In genomic region chr7:28919815-28920214, GRCm38 (mm10) we compare ENCODE assay signal across 8 mouse cellular contexts. TPM values are rescaled to one million over a fixed set of nuclear protein-coding genes. Genes with fewer than 3 reads are reported as not detected.
A peak's percentile ranks its signal among the peaks of the same experiment; 100 is the strongest.
DNase-seq lines count a peak whose midpoint lies in the region; ATAC-seq and TF ChIP-seq lines count a peak whose summit lies in the region.

No protein-coding gene starts in this region.

- H3ac ChIP-seq in myocyte (ENCODE audit: control insufficient read depth, insufficient read length) = no peak overlapping the region

- H3K4me3 ChIP-seq in forebrain, postnatal 0 days (ENCODE audit: low read depth, low read length) = no peak overlapping the region
- no peak overlapping the region for H3K4me3 ChIP-seq in hindbrain, embryonic 12.5 days
- no peak overlapping the region for H3K4me3 ChIP-seq in limb, embryonic 13.5 days
- no peak overlapping the region for H3K4me3 ChIP-seq in myocyte

- peaks cover 16% of the 10 kb centered on the region for H3K4me1 ChIP-seq in forebrain, postnatal 0 days (ENCODE audit: insufficient read depth)
- H3K4me1 ChIP-seq in hindbrain, embryonic 12.5 days = peaks cover 53% of the 10 kb centered on the region
- peaks cover 78% of the 10 kb centered on the region for H3K4me1 ChIP-seq in limb, embryonic 13.5 days

- TF ChIP-seq POLR2A in myocyte (IDR thresholded peaks at IDR 0.05; ENCODE audit: insufficient read length, low read depth) = no peak

- ATAC-seq in forebrain, postnatal 0 days = peak; percentile 82
- ATAC-seq in hindbrain, embryonic 12.5 days (ENCODE audit: low FRiP score) = peak; percentile 47
- peak; percentile 57 for ATAC-seq in limb, embryonic 13.5 days (ENCODE audit: low FRiP score, low read depth)

- H3K9me3 ChIP-seq in forebrain, postnatal 0 days (ENCODE audit: low read length) = no peaks in the 10 kb centered on the region
- no peaks in the 10 kb centered on the region for H3K9me3 ChIP-seq in hindbrain, embryonic 12.5 days (replicated peaks)
- no peaks in the 10 kb centered on the region for H3K9me3 ChIP-seq in limb, embryonic 13.5 days

- no peak overlapping the region for H3K9ac ChIP-seq in forebrain, postnatal 0 days
- H3K9ac ChIP-seq in hindbrain, embryonic 12.5 days = no peak overlapping the region
- peak overlapping the region; percentile 32; the same call in 1 of the 2 replicates for H3K9ac ChIP-seq in limb, embryonic 13.5 days

- peaks cover 29% of the 10 kb centered on the region for H3K36me3 ChIP-seq in forebrain, postnatal 0 days (ENCODE audit: insufficient read depth)
- H3K36me3 ChIP-seq in hindbrain, embryonic 12.5 days = peaks cover 43% of the 10 kb centered on the region
- peaks cover 50% of the 10 kb centered on the region for H3K36me3 ChIP-seq in limb, embryonic 13.5 days
- H3K36me3 ChIP-seq in myocyte (ENCODE audit: control insufficient read depth, insufficient read depth) = peaks cover 31% of the 10 kb centered on the region

- TF ChIP-seq CTCF in forebrain, postnatal 0 days (IDR thresholded peaks at IDR 0.05; ENCODE audit: low read depth) = no peak

- no peak overlapping the region for H3K4me2 ChIP-seq in forebrain, postnatal 0 days (ENCODE audit: low read depth)
- H3K4me2 ChIP-seq in hindbrain, embryonic 12.5 days (replicated peaks) = 0 out of 2 replicates have a peak overlapping the region, but pooled peaks have one; percentile 3
- peak overlapping the region; percentile 12 for H3K4me2 ChIP-seq in limb, embryonic 13.5 days (replicated peaks)
- H3K4me2 ChIP-seq in myocyte (ENCODE audit: low read depth) = no peak overlapping the region

- DNase-seq in left cerebral cortex, postnatal 10 days (ENCODE audit: extremely low spot score in 1 of 2, low spot score in 2 of 2) = peak; percentile 49 to 94
- no peak for DNase-seq in left cerebral cortex, adult 8-10 months (ENCODE audit: low spot score in 2 of 2)
- DNase-seq in cerebellum, adult 18-20 months = peak; percentile 50 to 61
- DNase-seq in forebrain, postnatal 0 days = peak; percentile 72
- no peak for DNase-seq in frontal cortex, adult 2 months (ENCODE audit: extremely low spot score in 1 of 2, low spot score in 1 of 2)

- intact Hi-C loops in left cerebral cortex, postnatal 10 days (cut with DNase I) = loop anchor here (5.0 kb wide), 1 partner anchor 42 kb away; the partner anchor contains the start of gene Actn4

- H3K79me2 ChIP-seq in myocyte (ENCODE audit: control insufficient read depth, insufficient read depth) = peaks cover 58% of the 10 kb centered on the region

- H3K27me3 ChIP-seq in forebrain, postnatal 0 days (ENCODE audit: insufficient read depth, low read length) = no peaks in the 10 kb centered on the region
- no peaks in the 10 kb centered on the region for H3K27me3 ChIP-seq in hindbrain, embryonic 12.5 days
- no peaks in the 10 kb centered on the region for H3K27me3 ChIP-seq in limb, embryonic 13.5 days
- no peaks in the 10 kb centered on the region for H3K27me3 ChIP-seq in myocyte (ENCODE audit: control insufficient read depth, insufficient read depth, insufficient read length)

- WGBS in forebrain, postnatal 0 days = 18% methylated on average over 6 of the region's 6 CpGs
- WGBS in hindbrain, embryonic 12.5 days = 27% methylated on average over 6 of the region's 6 CpGs
- WGBS in limb, embryonic 13.5 days = 36% methylated on average over 6 of the region's 6 CpGs

- no peak overlapping the region for H3K27ac ChIP-seq in forebrain, postnatal 0 days (ENCODE audit: low read depth, low read length)
- peak overlapping the region; percentile 62 for H3K27ac ChIP-seq in hindbrain, embryonic 12.5 days
- H3K27ac ChIP-seq in limb, embryonic 13.5 days = peak overlapping the region; percentile 58

TF ChIP-seq in myocyte, 11 proteins besides CTCF, POLR2A, EP300 and RAD21:
- TF ChIP-seq TCF12 (IDR thresholded peaks at IDR 0.05; ENCODE audit: insufficient read depth, poor library complexity, severe bottlenecking) = peak; percentile 30
- no peak for TF ChIP-seq MAX (IDR thresholded peaks at IDR 0.05; ENCODE audit: low read depth)
- TF ChIP-seq MYOD1 (IDR thresholded peaks at IDR 0.05; ENCODE audit: control insufficient read depth in 1 of 3, insufficient read length in 2 of 3, low read depth in 2 of 3) = peak; percentile 7 to 41 (median 21)
- TF ChIP-seq MYOG (IDR thresholded peaks at IDR 0.05; ENCODE audit: control insufficient read depth in 1 of 3, insufficient read depth in 1 of 3, insufficient read length in 2 of 3, low read depth in 2 of 3) = peak in 2 of 3 experiments; percentile 34 to 78

RNA-seq across cellular contexts. Expression of gene Capn12, which starts 38.6 kb away (rescaled TPM):
- total RNA-seq in left cerebral cortex, postnatal 10 days (2021) = under 1 TPM; 0.53 to 0.69 TPM
- 1 to 10 TPM in 3 of 4 experiments, under 1 TPM in 1; 0.41 to 2.3 (median 1.3) TPM for total RNA-seq in left cerebral cortex, adult 8-10 months (2022)
- total RNA-seq in forebrain, postnatal 0 days (2014; rRNA removed) = not detected in 2 replicates
- 0.09 and 0.27 TPM in 2 replicates for polyA plus RNA-seq in forebrain, postnatal 0 days (2015; fragmentation: Nextera tagmentation; extraction: Ambion mirVana)
- 0.34 and 0.78 TPM in 2 replicates for polyA plus RNA-seq in hindbrain, embryonic 12.5 days (2016; fragmentation: Nextera tagmentation; extraction: Ambion mirVana)
- 0.94 and 0.97 TPM in 2 replicates for polyA plus RNA-seq in limb, embryonic 13.5 days (2015; fragmentation: Nextera tagmentation; extraction: Ambion mirVana)
- 0.24 TPM for polyA plus RNA-seq in myocyte (2012; fragmentation: generic; extraction: Trizol)
- 0.71 and 1.00 TPM in 2 replicates for polyA plus RNA-seq in frontal cortex, adult 2 months (2012; rRNA removed)

RNA-seq across cellular contexts. Expression of gene Actn4, which starts 42.3 kb away (rescaled TPM):
- 100 to 1,000 TPM; 151 to 160 TPM for total RNA-seq in left cerebral cortex, postnatal 10 days (2021)
- 100 to 1,000 TPM; 161 to 178 (median 177) TPM for total RNA-seq in left cerebral cortex, adult 8-10 months (2022)
- total RNA-seq in forebrain, postnatal 0 days (2014; rRNA removed) = 45.1 and 71.2 TPM in 2 replicates
- polyA plus RNA-seq in forebrain, postnatal 0 days (2015; fragmentation: Nextera tagmentation; extraction: Ambion mirVana) = 96.0 and 103 TPM in 2 replicates
- polyA plus RNA-seq in hindbrain, embryonic 12.5 days (2016; fragmentation: Nextera tagmentation; extraction: Ambion mirVana) = 194 and 200 TPM in 2 replicates
- polyA plus RNA-seq in limb, embryonic 13.5 days (2015; fragmentation: Nextera tagmentation; extraction: Ambion mirVana) = 270 and 300 TPM in 2 replicates
- 270 TPM for polyA plus RNA-seq in myocyte (2012; fragmentation: generic; extraction: Trizol)
- 214 and 220 TPM in 2 replicates for polyA plus RNA-seq in frontal cortex, adult 2 months (2012; rRNA removed)

RNA-seq across cellular contexts. Expression of gene Lgals7, which starts 56.2 kb away (rescaled TPM):
- 1 to 10 TPM in 1 of 2 experiments, not detected in 1; 1.6 TPM for total RNA-seq in left cerebral cortex, postnatal 10 days (2021)
- not detected for total RNA-seq in left cerebral cortex, adult 8-10 months (2022)
- total RNA-seq in forebrain, postnatal 0 days (2014; rRNA removed) = 2.8 and 10.4 TPM in 2 replicates
- polyA plus RNA-seq in forebrain, postnatal 0 days (2015; fragmentation: Nextera tagmentation; extraction: Ambion mirVana) = 3.5 and 3.8 TPM in 2 replicates
- polyA plus RNA-seq in hindbrain, embryonic 12.5 days (2016; fragmentation: Nextera tagmentation; extraction: Ambion mirVana) = 3.1 and 3.5 TPM in 2 replicates
- polyA plus RNA-seq in limb, embryonic 13.5 days (2015; fragmentation: Nextera tagmentation; extraction: Ambion mirVana) = 7.6 and 10.3 TPM in 2 replicates
- polyA plus RNA-seq in myocyte (2012; fragmentation: generic; extraction: Trizol) = 0.50 TPM
- 0.70 and 0.80 TPM in 2 replicates for polyA plus RNA-seq in frontal cortex, adult 2 months (2012; rRNA removed)

Comparison
In these comparisons a context has a peak if more than half of its experiments do, and no peak if none do; other contexts are left out.
1. DNase-seq: peak in left cerebral cortex, postnatal 10 days (2 of 2), cerebellum, adult 18-20 months (2 of 2) and forebrain, postnatal 0 days (single experiment); none in left cerebral cortex, adult 8-10 months (0 of 2) and frontal cortex, adult 2 months (0 of 2).
2. H3K4me2 ChIP-seq: peak in hindbrain, embryonic 12.5 days (single experiment) and limb, embryonic 13.5 days (single experiment); none in forebrain, postnatal 0 days (single experiment) and myocyte (single experiment).
3. Peak in every context shown above with its lines, with median percentiles within 50 percentile points of each other: ATAC-seq.